Mouse (Mus musculus): ENCODE results near the gene Eva1c. TPM values are rescaled to one million over a fixed set of nuclear protein-coding genes. Genes with fewer than 3 reads are reported as not detected.

Eva1c gene
- total RNA-seq, 2 experiments from 2014 or later, result 1.7 to 3.1 TPM

DNA sequence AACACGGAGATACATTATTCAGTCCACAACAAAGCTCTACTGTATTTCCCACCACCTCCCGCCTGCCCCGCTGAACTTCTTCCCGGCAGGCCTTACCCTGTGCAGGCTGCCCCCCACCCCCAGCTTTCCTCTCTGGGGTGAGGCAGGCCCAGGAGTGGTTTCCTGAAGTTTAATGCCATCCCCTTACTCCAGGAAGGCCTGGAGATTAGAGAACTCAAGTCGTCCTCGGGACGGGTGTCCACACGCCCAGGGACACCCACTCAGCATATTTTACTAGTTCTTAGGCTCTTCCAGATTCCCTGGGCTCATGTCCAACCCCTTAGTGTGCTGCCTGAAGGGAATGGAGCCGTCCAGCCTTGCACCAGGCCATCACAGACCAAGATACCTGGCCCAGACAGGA is 39.1 kb downstream of the Eva1c start:
- no peak for DNase-seq

DNA sequence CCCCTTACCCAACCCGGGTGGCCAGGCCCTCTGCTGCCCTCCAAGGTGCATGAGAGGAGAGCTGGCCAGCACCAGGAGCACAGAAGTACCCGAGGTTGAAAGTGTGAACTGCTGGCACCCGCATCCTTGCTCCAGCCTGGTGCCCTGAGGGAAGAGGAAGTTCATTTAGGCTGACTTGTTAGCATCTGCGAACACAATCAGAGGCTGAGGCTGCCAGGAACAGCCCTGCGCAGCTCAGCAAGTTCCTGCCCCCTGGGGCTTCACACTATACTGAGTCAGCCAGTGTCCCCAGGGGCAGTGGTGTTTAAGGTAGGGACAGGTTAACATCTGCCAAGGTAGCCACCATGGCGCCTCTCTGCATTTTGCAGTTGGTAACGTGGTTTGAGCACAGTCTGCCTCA is 41.6 kb downstream of the Eva1c start:
- peak in 1 of 2 experiments; percentile 42 for DNase-seq

DNA sequence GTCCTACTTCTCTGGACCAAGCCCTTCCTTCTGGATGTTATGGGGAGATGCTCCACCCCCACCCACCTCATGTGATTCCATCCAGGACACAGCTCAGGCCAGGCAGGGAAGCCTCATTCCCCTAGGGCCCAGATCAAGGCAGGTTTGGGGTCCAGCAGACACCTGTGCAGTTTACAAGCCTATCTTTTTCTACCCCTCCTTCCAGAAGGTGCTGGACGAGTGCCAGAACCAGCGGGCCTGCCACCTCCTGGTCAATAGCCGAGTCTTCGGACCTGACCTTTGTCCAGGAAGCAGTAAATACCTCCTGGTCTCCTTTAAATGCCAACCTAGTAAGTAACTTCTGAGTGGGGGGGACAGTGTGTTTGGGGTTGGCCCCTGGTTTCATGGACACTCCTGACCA is 42.8 kb downstream of the Eva1c start:
- no peak for DNase-seq

DNA sequence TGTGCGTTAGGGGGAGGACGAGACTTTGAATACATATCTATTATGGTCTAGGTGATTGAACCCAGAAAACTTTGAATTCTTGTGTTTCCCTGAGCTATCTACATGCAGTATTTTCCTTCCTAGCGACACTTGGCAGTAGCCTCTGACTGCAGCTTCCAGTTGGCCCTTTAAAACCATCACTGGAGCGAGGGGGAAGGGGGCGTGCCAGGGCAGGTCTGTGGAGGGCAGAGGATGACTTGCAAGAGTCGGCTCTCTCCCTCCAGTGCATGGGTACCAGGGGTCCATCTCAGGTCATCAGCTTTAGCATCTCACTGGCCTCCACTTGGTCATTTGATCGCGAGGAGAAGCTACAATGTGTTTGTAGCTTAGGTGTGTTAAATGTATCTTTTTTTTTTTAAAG is 46.4 kb downstream of the Eva1c start:
- no peak for DNase-seq

DNA sequence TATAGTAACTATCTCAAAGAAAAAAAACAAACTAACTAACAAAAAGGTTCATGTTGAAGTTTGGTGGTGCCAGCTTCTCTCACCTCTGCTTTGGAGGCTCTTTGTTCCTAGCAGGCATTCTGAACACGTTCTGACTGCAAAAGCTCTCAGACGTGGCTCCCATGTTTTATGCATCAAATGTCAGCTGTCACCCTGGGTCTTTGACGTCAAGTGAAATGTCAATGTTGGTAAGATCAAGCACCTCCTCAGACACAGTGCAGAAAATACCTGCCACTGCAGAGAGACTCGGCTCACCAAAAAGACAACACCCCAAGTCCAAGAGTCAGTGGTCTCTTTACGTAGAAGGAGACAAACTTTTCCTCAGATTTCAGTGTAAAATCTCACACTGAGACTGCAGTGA is 48.0 kb downstream of the Eva1c start:
- no peak for DNase-seq

DNA sequence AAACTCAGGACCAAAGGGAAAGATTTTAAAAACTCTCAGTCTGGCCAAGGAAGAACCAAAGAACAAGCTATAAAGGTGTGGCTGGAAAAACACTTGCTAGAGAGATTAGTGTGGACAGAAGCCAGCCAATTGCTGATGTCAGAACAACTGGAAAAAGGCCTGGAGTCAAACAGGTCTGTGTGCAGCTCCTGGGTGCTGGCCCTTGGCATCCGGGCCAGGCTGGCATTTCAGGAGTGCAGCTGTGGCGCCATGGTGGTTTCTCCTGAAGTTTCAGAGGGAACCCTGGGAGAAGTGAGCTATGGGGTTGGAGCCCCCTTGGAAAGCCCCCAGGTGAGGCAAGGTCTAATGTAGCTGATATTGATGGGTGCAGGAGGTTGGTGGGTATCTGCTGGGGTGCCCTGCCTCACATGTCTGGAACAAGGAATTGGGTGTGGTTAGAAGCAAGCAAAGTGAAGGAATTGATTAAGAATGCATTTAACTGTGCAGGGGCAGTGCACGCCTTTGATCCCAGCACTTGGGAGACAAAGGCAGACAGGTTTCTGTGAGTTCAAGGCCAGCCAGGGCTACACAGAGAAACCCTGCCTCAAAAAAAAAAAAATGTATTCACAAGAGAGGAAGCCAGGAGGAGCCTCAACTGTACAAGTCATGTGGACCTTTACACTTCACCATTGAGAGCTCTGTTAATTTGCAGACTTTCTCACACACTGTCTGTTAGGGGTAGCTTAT is 51.8 kb downstream of the Eva1c start:
- no peak for DNase-seq

DNA sequence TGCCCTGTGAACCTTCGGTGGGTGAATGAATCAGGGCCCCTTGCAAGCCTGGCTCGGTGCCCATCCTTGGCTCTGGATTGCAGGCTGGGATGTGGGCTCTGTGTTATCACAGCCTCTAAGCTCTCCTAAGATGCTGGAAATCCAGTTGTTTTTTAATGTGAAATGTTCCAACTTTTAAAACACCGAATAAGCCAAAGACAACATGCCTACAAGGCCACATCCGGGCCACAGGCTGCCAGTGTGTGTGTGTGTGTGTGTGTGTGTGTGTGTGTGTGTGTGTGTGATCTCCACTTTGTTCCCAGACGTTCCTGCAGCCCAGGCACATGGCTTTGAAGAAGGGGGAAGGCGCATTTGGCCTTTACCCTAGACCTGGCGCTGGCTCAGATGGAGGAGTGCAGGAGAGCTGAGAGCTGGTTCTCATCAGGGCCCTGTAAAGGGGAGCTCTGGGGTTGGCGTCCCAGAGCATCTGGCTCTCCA is 56.0 kb downstream of the Eva1c start:
- peak; percentile 62 to 71 for DNase-seq

DNA sequence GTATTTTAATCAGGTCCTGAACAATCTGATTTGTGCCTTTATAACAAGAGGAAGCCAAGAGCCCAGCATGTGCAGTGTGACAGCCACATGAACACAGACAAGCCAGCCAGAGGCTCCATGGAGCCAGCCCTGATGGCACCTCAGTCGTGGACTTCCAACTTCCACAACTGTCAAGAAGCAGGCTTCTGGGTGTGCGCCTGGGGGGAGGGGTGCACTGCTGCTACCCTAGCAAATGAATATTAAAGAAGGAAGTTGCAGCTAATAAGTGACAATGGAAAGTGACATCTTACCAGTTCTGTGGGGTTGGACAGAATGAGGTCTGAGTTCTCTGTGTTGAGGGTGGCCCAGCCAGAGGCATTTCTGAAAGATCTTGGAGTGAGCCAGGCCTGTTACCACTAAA is 58.8 kb downstream of the Eva1c start:
- DNase-seq, result no peak

DNA sequence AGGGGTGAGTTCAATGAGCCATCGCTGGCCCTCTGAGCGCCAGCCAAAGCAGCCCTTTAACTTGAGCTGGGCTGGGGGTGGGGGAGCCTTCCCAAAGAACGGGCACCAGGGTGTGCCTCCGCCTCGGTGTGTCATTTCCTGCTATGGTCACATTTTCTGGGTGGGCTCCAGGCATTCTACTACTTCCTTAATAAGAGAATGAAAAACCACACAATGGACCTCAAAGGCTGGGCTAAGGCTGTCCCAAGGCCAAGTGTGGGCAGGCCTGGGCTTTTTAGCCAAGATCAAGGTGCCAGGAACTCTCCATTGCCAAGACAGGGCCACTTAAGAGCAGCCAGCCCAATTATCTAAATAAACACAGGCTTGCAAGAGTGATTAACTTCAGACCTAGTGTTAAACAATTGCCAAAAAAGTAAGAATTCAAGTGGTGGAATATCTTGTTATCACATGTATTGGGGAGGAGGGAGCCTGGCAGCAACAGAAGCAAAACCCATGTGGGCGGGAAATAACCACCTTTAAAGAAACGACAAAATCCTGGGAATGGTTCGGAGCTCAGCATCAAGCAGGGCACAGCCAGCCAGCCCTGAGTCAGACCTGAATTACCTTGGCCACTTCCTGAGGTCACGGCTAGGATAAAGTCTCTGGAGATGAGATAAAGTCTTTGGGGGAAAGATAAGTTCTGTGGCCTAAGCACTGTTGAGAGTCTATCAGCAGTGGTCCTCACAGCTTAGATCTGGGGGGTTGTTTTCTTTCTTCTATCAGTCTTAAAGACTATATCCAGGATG is 59.5 kb downstream of the Eva1c start:
- DNase-seq, result peak; percentile 49 to 75

DNA sequence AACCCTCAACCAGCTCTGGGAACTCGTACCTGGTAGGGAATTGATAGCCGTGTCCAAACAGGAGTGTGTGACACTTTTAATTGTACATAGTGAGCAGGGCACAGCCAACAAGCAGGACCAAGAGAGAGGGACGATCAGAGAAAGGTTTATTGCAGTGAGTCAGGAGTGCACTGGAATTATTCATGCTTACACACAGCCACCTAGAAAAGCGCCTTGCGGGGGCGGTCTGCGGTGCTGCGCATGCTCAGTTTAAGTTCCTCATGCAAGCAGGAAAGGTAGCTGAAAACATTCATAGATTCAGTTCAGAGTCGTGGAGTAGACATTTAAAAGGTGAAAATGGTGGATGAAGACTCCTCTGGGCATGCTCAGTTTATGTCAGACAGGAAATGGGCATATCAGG is 64.2 kb downstream of the Eva1c start:
- DNase-seq, result no peak

DNA sequence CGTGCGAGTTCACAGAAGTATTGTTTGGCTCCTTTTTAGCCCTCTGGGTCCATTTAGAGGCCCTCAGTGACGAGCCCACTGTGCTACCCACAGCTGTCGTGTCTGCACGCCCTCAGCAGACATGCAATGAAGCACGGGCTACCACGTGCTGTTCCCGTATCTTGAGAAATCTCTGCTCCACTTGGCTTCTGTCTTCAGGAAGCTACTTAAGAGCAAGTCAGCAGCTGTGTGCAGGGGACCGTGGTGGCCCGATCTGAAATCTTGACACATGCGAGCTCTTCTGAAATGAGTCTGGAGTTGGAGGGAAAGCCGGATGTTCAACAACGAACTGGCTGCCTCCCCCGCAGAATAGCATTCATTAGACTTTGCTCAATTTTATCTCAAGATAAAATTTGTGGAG is 65.1 kb downstream of the Eva1c start:
- DNase-seq, result peak; percentile 44 to 56

DNA sequence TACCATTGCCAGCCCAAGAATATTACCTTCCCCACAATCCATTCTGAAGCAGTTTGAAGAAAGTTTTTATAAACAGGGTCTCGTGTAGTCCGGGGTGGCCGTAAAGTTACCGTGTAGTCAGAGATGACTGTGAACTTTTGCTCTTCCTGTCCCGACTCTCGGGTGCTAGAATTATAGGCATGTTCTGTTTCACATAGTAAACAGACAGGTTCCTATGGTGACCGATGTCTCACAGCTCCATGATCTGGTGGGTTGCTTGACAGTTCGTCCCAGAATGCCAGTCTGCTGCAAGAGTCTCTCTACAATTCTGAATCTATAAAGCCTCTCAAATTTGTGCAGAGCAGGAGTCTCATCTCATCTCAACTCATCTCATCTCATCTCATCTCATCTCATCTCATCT is 65.6 kb downstream of the Eva1c start:
- DNase-seq, result no peak

DNA sequence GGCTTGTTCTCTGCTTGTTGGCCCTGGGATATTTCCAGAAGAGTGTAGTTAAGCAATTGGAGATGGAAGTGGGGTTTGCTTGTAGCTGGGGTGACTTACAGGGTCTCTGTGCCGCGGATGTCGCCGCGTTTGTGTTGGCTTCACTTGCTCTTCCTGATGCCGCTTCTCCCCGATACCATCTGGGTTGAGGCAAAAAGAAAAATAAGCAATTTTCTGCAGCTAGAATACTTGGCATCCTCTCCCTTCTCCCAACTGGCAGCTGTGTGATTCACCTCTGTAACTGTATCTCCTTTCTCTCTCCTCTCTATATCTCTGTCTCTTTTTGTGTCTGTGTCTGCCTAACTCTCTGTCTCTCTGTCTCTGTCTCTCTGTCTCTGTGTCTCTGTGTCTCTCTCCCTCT is 66.5 kb downstream of the Eva1c start:
- DNase-seq, result no peak

DNA sequence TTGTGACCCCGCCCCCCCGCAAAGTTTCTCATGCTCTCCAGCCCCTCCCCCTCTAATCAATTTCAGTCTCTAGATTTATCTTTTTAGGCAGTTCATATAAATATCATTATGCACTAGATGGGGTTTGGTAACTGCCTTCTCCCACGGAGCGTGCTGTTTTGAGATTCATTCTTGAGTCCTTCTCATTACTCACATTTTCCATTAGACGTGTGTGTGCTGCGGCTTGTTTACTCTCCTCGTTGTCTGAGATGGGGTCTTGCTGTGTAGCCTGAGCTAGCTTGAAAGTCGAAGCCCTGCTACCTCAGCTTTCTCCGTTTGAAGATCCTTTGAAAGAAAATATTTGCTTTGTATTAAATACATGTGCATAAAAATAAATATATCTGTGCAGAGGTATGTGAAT is 67.3 kb downstream of the Eva1c start:
- no peak for DNase-seq

DNA sequence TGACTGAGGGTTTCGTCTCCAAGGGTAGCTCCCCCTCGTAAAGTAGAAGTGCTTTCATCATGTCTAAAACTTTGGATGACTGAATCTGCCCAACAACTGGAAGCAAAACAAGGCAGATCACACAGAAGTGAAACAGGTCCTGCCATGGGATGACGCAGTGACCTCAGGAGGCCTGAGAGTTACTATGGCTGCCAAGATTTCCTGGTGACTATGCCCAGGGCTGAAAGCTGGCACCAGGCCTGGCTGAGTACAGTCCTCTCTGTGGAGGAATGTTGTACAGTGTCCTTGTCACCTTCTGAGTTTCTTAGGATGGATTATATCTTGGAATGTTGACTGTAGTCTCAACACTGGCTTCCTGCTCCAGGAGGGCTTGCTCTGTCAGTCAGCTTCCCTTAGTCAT is 71.1 kb downstream of the Eva1c start:
- peak; percentile 71 to 76 for DNase-seq

DNA sequence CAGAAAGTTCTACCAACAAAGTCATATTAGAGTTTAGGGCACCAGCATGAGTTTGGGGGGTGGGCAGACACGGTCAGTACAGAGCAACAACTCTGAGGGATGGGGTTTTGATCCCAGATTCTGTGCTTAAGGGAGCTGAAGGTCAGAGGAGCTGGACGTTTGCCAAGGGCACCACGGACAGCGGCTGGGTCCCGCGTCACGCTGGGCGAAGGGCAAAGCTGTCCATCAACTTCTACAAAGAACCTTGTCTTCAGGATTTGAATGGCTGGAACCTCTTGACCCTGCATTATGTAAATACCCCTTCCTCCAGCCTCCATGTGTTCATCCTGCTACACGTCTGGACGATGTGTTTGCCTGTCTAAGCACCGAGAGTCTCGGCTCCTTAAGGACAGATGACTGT is 73.0 kb downstream of the Eva1c start:
- DNase-seq, result no peak

DNA sequence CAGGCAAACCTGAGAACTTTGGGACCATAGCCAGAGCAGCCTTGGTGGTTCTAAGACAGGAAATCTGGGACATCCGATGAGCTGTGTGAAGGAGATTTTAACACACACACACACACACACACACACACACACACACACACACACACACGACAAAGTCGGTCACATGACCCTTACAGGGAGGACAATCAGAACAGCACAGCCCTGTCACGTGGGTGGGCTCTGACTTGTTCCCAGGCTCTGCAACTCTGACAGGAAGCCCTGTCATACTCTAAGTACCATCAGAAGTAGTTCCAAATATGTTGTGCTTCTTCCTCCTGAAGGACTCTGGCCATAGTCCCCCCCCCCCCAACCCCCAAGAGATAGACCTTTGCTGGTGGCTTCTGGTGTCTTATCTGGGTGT is 74.8 kb downstream of the Eva1c start:
- DNase-seq, result peak; percentile 26 to 49

DNA sequence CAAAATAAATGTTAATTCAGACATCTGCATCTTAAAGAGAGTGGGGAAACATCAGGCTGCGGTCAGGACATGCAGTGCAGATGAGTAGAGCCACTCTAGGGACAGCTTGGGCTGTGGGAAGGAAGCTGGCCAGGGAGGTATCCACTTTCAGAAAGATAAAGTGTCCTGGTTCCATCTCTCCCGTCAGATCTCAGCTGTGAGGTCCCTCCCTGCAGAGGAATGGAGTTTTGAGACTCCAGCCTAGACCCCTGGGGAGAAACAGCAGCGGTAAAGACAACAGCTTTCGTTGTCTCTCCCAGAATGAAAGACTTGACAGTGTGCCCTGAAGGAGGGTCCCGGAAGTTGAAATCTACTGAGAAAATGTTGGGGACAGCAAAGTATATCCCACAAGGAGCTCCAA is 76.8 kb downstream of the Eva1c start:
- no peak for DNase-seq

DNA sequence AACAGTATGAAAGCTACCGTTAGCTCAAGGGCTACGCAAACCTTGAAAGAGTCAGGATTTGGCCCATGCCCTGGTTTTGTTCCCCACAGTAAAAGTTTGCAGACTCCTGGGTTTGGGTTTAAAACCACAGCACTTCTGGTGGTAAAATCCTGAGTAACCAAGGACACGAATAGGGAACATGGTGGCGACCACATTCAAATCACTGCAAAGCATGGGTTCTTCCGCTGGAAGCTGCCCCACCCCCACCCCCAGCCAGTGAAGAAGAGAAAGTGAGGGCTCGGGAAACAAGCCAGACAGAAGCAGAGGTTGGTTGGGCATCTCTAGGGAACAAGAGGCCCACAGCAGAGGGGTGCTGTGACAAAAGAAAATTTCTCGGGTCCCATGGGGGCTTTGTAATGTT is 80.7 kb downstream of the Eva1c start:
- no peak for DNase-seq

DNA sequence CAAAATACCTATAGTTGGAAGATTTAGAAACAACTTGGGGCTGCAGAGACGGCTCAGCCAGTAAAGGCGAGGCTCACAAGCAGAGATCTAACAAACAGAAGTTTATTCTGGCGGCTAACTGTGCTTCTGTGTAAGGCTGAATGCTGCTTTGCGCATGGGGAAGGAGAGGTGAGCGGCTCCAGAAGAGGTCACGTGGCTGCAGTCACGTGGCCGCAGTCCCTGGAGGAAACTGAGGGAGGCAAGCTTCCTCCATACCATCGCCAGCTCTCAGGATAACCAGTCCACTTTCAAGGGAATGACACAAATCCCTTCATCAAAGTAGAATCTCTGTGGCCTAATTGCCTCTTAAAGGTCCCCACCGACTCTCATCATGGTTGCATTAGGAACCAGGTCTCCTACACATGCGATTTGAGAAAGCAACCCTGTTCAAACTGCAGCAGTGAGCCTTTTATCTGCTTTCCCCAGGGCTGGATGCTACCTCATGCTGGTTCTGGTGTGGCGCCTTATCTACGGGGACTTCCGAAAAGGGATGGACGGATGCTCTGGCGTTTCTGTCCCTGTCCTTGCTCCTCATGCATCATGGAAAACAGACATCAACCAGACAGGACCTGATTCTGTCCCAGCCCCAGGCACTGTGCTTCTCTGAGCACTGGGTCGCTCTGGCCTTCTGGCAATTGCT is 84.5 kb downstream of the Eva1c start:
- peak; percentile 52 to 56 for DNase-seq

DNA sequence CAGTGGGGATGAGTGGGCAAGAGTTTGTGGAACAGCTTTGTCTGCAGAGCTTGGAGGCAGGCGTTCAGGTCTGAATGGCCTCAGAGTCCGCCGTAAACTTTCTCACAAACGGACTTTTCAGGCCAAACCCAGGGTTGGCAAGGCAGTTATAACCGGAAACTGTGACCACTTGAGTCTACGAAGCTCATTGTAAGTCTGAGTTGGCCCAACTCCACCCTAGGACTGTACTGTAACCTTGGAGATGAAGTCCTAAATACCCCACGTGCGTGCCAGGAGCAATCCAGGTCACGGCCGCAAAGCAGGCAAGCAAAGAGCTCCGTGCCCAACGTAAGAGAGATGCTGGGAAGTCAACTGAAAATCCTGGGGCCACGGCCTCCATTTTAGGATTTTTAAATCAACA is 85.2 kb downstream of the Eva1c start:
- peak in 1 of 2 experiments; percentile 24 for DNase-seq

DNA sequence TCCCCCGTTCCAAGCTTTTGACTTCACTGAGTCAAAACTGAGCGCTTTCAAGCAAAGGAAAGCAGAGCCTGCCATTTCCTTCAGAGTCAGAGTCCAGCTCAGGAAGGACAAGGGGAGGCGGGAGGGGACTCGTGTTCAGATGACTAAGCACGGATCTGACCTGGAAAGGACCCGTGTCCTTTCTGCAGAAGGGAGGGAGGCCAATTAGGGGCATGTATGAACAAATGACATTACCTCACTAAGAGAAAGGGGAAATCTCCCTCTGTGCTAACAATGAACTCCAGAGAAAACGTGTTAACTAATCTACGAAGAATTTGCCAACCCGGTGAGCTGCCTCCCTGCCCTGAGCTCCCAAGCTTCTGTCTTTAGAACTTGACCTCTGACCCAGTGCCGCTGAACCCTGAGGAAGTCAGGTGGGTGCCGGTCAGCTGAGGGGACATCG is 89.5 kb downstream of the Eva1c start:
- DNase-seq, result peak; percentile 62 to 78

DNA sequence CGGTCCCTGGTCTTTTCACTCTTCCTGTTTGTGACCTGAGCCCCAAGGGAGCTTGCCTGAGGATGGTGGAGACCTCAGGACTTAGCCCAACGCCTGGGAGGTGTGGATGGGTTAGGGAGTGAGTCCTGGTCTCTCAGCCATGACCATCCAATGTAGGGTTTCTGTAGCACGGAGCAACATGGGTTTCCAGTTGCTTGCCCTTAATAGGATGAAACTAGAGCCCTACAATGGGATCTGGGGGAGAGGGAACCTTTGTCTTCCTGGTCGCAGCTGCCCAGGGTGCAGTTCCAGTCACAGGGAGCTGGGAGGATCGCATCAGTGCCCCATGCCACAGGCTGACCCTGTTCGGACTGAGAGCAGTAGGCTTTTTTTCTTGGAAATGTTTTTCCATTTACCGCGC is 90.6 kb downstream of the Eva1c start:
- no peak for DNase-seq
